Mouse (Mus musculus) erythroblast, embryonic 14.5 days (primary cell): ENCODE data around the gene Cd3eap. TPM values are rescaled to one million over a fixed set of nuclear protein-coding genes. Genes with fewer than 3 reads are reported as not detected.

ENCODE experiments used
- H3K27me3 ChIP-seq: 2 replicates; pipeline ENCODE4 v1.6.1; 2012; ENCODE audit warnings: inconsistent platforms; ENCODE audit not compliant: control insufficient read depth
- H3K36me3 ChIP-seq: 2 replicates; pipeline ENCODE4 v1.6.1; 2012; ENCODE audit warnings: mild to moderate bottlenecking, inconsistent platforms; ENCODE audit not compliant: control insufficient read depth
- H3K4me1 ChIP-seq: 2 replicates; pipeline ENCODE4 v1.6.1; 2012; ENCODE audit warnings: inconsistent platforms; ENCODE audit not compliant: control insufficient read depth
- H3K4me3 ChIP-seq: replicated peaks from 2 replicates; pipeline ENCODE3; 2012; ENCODE audit warnings: moderate library complexity, mild to moderate bottlenecking, inconsistent platforms
- H3K9me3 ChIP-seq: 2 replicates; pipeline ENCODE4 v1.6.1; 2012; ENCODE audit warnings: low read length, inconsistent platforms, mixed read lengths; ENCODE audit not compliant: control insufficient read depth
- GATA1 ChIP-seq: IDR thresholded peaks from 2 replicates; pipeline ENCODE4 v1.6.1; 2012; ENCODE audit warnings: low read length, inconsistent platforms, mixed read lengths
- TAL1 ChIP-seq: IDR thresholded peaks from 3 replicates; pipeline ENCODE4 v1.6.1; 2012; ENCODE audit warnings: low read length, inconsistent platforms, mixed read lengths
- polyA plus RNA-seq: library from polyadenylated mRNA; stranded (reverse); fragments of >175 nt; gene quantifications from 2 replicates; pipeline ENCODE4 v1.2.3, GENCODE M21; 2012

The Cd3eap gene
- polyA plus RNA-seq, 1 experiment: 0.70 TPM

GRCm38 (mm10) chr7:19341761-19342409 is 17.4 kb downstream of the Cd3eap start:
- Histone ChIP-seq H3K4me3 (no peak overlapping the region), H3K27me3 (peaks cover 71% of the 10 kb centered on the region), H3K4me1 (peaks cover 29% of the 10 kb centered on the region), H3K36me3 (no peaks in the 10 kb centered on the region), H3K9me3 (no peaks in the 10 kb centered on the region)
- no peak for TF ChIP-seq TAL1
- no peak for TF ChIP-seq GATA1

GRCm38 (mm10) chr7:19341250-19341649 is 18.0 kb downstream of the Cd3eap start:
- no peak overlapping the region for H3K4me3 ChIP-seq
- H3K9me3 ChIP-seq: no peaks in the 10 kb centered on the region
- H3K36me3 ChIP-seq: no peaks in the 10 kb centered on the region
- H3K27me3 ChIP-seq: peaks cover 73% of the 10 kb centered on the region
- H3K4me1 ChIP-seq: peaks cover 29% of the 10 kb centered on the region
- TF ChIP-seq TAL1 (no peak), GATA1 (no peak)

GRCm38 (mm10) chr7:19338596-19338995 is 20.7 kb downstream of the Cd3eap start:
- Histone ChIP-seq H3K4me1 (peaks cover 10% of the 10 kb centered on the region), H3K9me3 (no peaks in the 10 kb centered on the region), H3K27me3 (peaks cover 65% of the 10 kb centered on the region), H3K36me3 (no peaks in the 10 kb centered on the region), H3K4me3 (no peak overlapping the region)
- TF ChIP-seq GATA1 (no peak), TAL1 (no peak)

- H3K36me3 ChIP-seq: no peaks in the 10 kb centered on the region
- peaks cover 65% of the 10 kb centered on the region for H3K27me3 ChIP-seq
- no peak for TF ChIP-seq GATA1
- TF ChIP-seq TAL1: no peak
- H3K4me3 ChIP-seq: no peak overlapping the region
- H3K4me1 ChIP-seq: peaks cover 9% of the 10 kb centered on the region
- no peaks in the 10 kb centered on the region for H3K9me3 ChIP-seq
Measured at GRCm38 (mm10) chr7:19338060-19338459, 21.2 kb downstream of the Cd3eap start.

- TF ChIP-seq GATA1 (no peak), TAL1 (no peak)
- Histone ChIP-seq H3K4me3 (no peak overlapping the region), H3K4me1 (peaks cover 10% of the 10 kb centered on the region), H3K9me3 (no peaks in the 10 kb centered on the region), H3K27me3 (peaks cover 65% of the 10 kb centered on the region), H3K36me3 (no peaks in the 10 kb centered on the region)
Measured at GRCm38 (mm10) chr7:19337122-19337521, 22.2 kb downstream of the Cd3eap start.

- Histone ChIP-seq H3K4me1 (peaks cover 10% of the 10 kb centered on the region), H3K27me3 (peaks cover 61% of the 10 kb centered on the region), H3K9me3 (no peaks in the 10 kb centered on the region), H3K36me3 (no peaks in the 10 kb centered on the region), H3K4me3 (no peak overlapping the region)
- no peak for TF ChIP-seq GATA1
- TF ChIP-seq TAL1: no peak
Measured at GRCm38 (mm10) chr7:19335583-19335982, 23.7 kb downstream of the Cd3eap start.

GRCm38 (mm10) chr7:19332709-19333352 is 26.5 kb downstream of the Cd3eap start:
- no peaks in the 10 kb centered on the region for H3K36me3 ChIP-seq
- TF ChIP-seq GATA1 (no peak), TAL1 (no peak)
- H3K27me3 ChIP-seq: peaks cover 56% of the 10 kb centered on the region
- H3K9me3 ChIP-seq: peaks cover 6% of the 10 kb centered on the region
- peaks cover 14% of the 10 kb centered on the region for H3K4me1 ChIP-seq
- H3K4me3 ChIP-seq: peak overlapping the region; percentile 63

- Histone ChIP-seq H3K36me3 (no peaks in the 10 kb centered on the region), H3K9me3 (peaks cover 6% of the 10 kb centered on the region), H3K4me3 (no peak overlapping the region), H3K27me3 (peaks cover 55% of the 10 kb centered on the region), H3K4me1 (peaks cover 24% of the 10 kb centered on the region)
- TF ChIP-seq GATA1 (no peak), TAL1 (no peak)
Measured at GRCm38 (mm10) chr7:19331910-19332309, 27.4 kb downstream of the Cd3eap start.

GRCm38 (mm10) chr7:19328425-19328824 is 30.9 kb downstream of the Cd3eap start:
- Histone ChIP-seq H3K4me1 (peaks cover 41% of the 10 kb centered on the region), H3K9me3 (peaks cover 6% of the 10 kb centered on the region), H3K4me3 (no peak overlapping the region), H3K36me3 (no peaks in the 10 kb centered on the region), H3K27me3 (peaks cover 62% of the 10 kb centered on the region)
- TF ChIP-seq TAL1: no peak
- TF ChIP-seq GATA1: no peak
